Mouse (Mus musculus) brain, embryonic 14.5 days (tissue): ENCODE results near the gene Tcf7l2. TPM values are rescaled to one million over a fixed set of nuclear protein-coding genes. Genes with fewer than 3 reads are reported as not detected.

Experiments
- DNase-seq: peaks from one replicate; pipeline ENCODE4 v3.0.0-alpha.2; 2011; ENCODE audit warnings: low read depth
- CTCF ChIP-seq: fragments of 200-500 bp; IDR thresholded peaks from 2 replicates; pipeline ENCODE4 v1.5.1; 2012; ENCODE audit warnings: inconsistent platforms, mild to moderate bottlenecking, moderate library complexity, borderline replicate concordance; ENCODE audit not compliant: insufficient read depth, insufficient read length; ENCODE audit errors: extremely low read depth
- POLR2A ChIP-seq: fragments of 200-500 bp; IDR thresholded peaks from 2 replicates; pipeline ENCODE4 v1.6.1; 2012; ENCODE audit warnings: mild to moderate bottlenecking, inconsistent platforms, borderline replicate concordance; ENCODE audit not compliant: poor library complexity, insufficient read depth, insufficient read length, severe bottlenecking; ENCODE audit errors: extremely low read depth
- polyA plus RNA-seq: library from polyadenylated mRNA; depleted of rRNA; stranded (reverse); fragments of >200 nt; gene quantifications from 2 replicates; pipeline ENCODE4 v1.2.3, GENCODE M21; 2012

The Tcf7l2 gene
- polyA plus RNA-seq, 1 experiment = 296 TPM

DNA sequence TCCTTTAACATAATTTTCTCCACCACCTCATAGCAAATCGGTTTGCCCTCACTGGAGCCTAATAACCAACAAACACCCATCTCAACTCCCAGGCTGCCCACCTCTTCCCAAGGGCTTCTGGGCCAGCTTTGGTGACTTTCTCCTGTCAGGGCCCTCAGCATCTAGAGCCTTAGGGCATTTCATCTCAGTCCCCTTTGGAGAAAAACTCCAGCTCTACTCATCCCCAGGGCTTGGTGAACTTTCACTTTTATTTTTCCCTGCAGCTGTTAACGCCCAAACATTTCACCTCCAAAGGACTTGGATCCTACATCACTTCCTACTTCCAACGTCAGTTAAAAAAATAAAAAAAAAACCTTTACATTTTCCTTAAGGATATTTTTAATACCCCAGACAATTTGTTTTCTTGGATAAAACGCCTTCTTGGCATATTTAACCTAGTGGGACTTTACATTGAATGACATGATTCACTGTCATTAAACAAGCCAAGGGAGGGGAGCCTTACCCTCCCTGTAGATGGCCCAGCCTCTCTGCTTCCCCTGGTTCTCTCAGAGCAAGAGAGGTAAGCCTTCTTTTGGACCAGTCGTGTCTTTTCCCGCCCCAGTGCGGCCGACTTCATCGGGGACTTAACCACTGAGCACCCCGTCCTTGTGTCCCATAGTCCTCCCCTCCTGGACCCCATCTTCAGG is 724 bp upstream of the Tcf7l2 start:
- DNase-seq = no peak
- TF ChIP-seq CTCF (no peak), POLR2A (no peak)

DNA sequence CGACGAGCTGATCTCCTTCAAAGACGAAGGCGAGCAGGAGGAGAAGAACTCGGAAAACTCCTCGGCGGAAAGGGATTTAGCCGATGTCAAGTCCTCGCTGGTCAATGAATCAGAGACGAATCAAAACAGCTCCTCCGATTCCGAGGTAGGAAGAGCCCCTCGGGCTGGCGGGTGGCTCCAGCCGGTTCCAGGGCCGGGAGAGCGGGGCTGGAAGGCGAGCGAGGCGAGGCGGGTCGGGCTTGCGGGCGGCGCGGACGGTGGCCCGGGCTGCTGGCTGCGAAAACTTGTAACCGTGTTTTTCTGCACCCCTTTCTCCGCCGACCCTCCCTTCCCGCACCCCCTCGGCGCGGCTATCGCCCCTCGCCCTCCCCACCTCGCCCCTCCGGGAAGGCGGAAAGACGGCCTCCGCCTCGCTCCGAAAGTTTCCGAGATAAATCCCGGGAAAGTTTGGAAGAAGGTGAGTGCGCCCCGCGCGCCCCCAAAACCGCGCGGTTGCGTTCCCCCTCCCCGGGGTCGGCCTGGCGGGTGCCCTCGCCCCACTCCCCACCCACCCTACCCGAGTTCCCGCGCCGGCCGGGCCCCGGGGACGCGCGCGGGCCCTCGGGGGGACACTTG is 873 bp downstream of the Tcf7l2 start:
- no peak for TF ChIP-seq CTCF
- TF ChIP-seq POLR2A = no peak
- DNase-seq = peak; percentile 64

DNA sequence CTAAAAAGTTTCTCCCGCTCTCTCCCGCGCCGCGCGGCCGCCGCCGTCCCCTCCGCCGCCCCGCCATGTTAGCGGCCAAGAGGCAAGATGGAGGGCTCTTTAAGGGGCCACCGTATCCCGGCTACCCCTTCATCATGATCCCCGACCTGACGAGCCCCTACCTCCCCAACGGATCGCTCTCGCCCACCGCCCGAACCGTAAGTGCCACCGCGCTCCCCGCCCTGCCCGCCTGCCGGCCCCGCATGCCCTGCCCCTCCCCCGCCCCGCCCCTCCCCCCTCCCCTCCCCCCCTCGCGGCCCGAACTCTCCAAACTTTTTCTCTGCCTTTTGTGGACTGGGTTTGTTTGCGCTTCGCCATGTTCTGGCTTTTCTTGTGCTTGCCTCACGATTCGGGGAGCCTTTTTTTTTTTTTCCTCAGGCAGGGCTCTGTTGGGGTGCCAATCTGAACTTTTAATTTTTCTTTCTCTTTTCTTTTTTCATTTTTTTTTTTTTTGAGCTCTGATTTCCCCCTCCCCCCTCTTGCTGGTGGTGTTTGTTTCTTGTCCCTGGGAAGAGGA is 1.5 kb downstream of the Tcf7l2 start:
- TF ChIP-seq POLR2A = no peak
- TF ChIP-seq CTCF = no peak
- peak; percentile 67 for DNase-seq

DNA sequence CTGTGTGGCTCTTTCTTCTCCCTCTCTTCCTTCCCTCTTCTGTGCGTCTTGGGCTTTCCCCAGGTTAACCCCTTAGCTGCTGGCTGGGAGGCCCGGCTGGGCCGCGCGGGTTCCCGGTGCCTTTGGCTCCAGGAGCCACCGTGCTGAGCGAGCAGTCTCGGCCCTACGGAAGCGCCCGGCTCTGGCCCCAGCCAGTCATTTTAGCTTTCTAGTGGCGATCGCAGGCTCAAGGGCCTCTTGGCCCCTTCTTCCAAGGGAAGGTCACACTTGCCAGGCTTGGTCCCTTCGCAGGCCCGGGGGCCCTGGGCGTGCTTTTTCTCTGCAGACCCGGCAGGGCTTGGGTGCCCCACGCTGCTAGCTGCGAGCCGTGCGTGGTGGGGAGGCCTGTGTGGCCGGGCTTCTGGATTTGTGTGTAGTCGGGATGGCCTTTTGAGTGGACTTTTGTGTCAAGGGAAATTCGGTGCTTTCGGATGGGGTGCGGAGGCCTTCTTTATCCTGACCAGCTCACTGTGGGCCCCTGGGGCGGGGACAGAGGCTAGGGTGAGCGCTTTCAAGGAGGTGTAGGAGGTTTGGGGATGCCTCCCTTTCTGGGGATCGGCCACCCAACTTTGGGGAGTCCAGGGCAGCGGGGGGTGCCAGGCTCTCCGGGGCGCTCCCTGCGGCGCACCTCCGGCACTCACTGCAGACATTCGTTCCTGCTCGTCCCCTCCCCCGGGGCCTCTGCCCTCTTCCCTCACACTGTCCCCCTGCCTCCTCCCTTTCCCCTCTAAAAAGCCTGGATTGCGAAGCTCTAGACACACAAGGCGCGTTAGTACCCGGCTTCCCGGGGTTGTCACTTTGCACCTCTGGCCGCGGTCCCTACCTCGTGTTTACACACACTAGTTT is 2.2 kb downstream of the Tcf7l2 start:
- TF ChIP-seq CTCF (no peak), POLR2A (no peak)
- peak; percentile 87 for DNase-seq

DNA sequence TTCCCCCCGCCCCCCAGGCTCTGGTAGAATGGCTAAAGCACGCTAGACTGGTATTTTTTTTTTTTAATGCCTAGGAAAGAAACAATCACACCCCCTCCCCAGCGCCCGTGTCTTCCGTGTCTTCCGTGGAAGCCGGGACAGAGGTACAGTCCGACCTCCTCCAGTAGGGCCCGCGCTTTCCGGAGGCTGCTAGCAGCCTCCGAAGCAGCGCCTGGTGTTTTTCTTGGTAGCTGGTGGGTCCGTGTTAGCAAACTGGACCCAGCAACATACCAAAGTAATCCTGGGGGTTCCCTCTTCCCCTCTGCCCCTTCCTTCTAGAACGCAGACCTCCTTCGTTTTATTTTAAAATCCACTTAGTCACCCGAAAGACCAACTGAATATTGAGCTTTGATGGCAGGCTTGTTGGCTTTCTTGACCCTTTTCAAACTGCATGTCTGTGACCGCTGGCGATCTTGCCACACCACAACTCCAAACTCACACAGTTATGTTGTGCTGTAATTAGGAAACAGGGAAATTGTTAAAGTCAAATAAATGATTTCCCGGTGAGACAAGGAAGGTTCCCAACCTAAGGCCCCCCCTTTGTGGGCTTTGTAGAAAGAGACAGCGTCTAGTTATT is 3.1 kb downstream of the Tcf7l2 start:
- no peak for TF ChIP-seq CTCF
- TF ChIP-seq POLR2A = no peak
- peak; percentile 53 for DNase-seq

DNA sequence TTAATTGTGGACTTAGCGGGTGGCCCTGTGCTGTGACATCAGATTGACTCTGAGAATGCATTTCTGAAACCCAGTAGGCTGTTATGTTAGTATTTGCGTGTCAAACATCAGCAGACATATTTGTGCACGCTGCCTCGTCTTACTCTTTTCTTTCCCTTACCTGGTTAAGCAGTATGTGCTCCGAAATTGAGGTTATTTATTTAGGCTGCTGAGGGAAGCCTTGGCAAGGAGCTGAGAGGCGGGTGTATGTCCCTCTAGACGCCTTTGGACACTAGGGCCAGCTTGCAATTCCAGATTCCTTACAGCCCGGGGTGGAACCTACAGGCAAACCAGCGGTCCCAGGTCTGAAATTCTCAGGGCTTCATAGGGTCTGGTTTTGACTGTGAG is 3.6 kb downstream of the Tcf7l2 start:
- no peak for TF ChIP-seq CTCF
- TF ChIP-seq POLR2A = no peak
- peak; percentile 58 for DNase-seq

DNA sequence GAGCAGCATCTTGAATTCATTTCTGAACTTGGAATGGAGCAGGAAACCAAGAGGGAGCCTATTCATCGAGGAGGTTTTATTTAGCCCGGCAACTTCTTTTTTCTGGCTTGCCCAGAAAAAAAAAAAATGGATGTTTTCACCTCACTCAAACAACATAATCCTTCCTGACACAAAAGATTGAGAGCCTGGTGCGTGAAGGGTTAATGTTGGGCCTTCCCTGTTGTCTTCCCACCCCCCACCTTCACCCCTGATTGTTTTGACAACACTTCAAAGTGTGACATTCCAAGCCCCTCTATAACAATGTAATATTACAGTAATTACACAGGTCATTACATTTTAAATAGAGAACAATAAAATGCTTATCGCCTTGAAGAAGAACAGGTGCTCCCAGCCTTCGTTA is 4.6 kb downstream of the Tcf7l2 start:
- DNase-seq = peak; percentile 58
- TF ChIP-seq POLR2A (no peak), CTCF (no peak)

DNA sequence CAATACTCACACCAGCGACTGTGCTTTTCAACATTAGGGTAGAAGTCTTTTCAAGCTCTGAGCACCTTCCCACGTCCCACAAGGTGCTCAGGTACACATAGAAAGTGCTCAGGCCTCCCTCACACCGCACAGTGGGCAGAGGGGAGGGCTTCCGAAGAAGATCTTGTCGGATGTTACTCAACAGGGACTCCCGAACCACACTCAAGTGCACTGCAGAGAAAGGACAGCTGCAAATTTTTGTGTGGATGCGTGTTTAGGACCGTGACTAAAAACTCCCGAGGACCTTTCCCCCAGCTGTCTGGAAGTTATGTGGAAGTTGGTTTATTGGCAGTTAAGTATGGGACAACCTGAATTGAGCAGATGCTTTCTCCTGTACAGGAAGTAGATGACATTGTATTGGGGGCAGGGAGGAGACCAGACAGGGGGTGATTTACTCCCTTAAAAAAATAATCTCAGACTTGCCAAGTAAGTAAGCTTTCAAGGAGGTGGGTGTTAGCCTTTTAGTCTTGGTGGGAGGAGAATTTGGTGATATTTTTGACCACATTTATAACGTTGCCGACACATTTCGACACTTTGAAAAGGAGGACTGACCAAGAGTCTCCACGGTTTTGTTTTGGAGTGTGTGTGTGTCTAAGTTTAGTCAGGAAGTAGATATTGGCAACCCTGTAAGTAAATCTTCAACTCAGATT is 5.8 kb downstream of the Tcf7l2 start:
- TF ChIP-seq CTCF (no peak), POLR2A (no peak)

DNA sequence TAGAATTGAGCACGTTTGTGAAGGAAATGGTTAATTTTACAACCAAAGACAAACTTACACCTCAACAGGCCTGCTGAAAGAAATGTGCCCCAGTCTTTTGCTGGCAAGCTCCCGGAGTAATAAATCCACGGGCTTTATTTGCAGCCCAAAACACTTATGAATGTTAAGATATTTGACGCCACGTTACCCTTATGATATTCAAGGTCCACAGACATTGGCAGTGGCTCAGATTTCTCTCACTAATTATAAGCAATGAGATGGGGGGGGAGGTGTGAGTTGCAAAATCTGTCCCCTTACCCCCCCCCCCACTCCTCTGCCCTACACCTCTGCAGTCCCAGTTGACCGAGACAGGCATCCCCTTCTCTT is 6.3 kb downstream of the Tcf7l2 start:
- DNase-seq = peak; percentile 72
- TF ChIP-seq POLR2A (no peak), CTCF (no peak)

More for the DNA sequence above, 5.8 kb downstream of the Tcf7l2 start:
- DNase-seq = no peak

DNA sequence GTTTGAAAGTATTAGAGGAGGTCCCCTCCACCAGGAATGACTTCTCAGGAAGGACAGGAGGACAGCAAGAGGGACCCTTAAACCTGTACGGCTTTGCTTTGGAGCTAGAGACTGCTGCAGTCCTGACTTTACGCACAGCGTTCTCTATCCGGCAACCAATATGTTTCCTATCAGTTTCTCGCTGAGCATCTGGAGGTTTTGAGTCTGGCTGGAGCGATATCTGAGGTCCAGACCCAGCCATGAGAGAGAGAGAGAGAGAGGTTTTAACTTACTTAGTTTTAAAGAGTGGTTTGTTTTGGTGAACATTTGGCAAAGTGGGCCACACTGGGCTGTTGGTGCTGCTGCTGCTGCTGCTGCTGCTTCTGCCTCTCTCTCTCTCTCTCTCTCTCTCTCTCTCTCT is 7.2 kb downstream of the Tcf7l2 start:
- TF ChIP-seq POLR2A (no peak), CTCF (no peak)
- DNase-seq = peak; percentile 56
